Mouse (Mus musculus) heart, embryonic 14.5 days (tissue): ENCODE results near the gene Canx. TPM values are rescaled to one million over a fixed set of nuclear protein-coding genes. Genes with fewer than 3 reads are reported as not detected.
A peak's percentile ranks its signal among the peaks of the same experiment; 100 is the strongest.

ENCODE experiments used
- microRNA counts: library from miRNA; unstranded; fragments of <30 nt; microRNA quantifications from one replicate; lab custom pipeline; 2016
- microRNA-seq: library from miRNA; unstranded; fragments of <30 nt; microRNA quantifications from one replicate; pipeline ENCODE4, GENCODE M21; 2016
- polyA plus RNA-seq: library from polyadenylated mRNA; unstranded; fragments of >200 nt; fragmentation: Nextera tagmentation; extraction: Ambion mirVana; gene quantifications from 2 replicates; pipeline ENCODE4 v1.2.1, GENCODE M21; 2014

Canx gene
- polyA plus RNA-seq, 1 experiment from 2014 or later = 211 TPM

MicroRNAs within 50 kb of the gene (microRNA counts, 519-probe panel; counts per million panel counts)
- 3,825 counts per million, percentile 74 among the panel's probes with 10 or more counts for microRNA mmu-miR-804 (lab: Ali Mortazavi, UCI)

Small RNA genes within 50 kb of the gene (microRNA-seq; reads per million reads assigned to microRNA genes)
- gene Mir804 = not detected

Other genes with a start within 250 kb of the Canx start
- 27.4 and 28.7 TPM in 2 replicates for gene Tbc1d9b, start 194.3 kb downstream of the Canx start, polyA plus RNA-seq
- 10.9 and 13.1 TPM in 2 replicates for gene Mrnip, start 151.2 kb downstream of the Canx start, polyA plus RNA-seq
- gene Sqstm1, start 114.8 kb downstream of the Canx start, polyA plus RNA-seq = 216 and 226 TPM in 2 replicates
- gene Mgat4b, start 114.8 kb downstream of the Canx start, polyA plus RNA-seq = 32.9 and 37.6 TPM in 2 replicates
- gene Ltc4s, start 87.1 kb downstream of the Canx start, polyA plus RNA-seq = 1.8 and 1.9 TPM in 2 replicates
- gene Maml1, start 33.4 kb downstream of the Canx start, polyA plus RNA-seq = 5.2 and 5.6 TPM in 2 replicates
- 0.31 TPM in 1 of 2 replicates, not detected in the other for gene Cby3, start 28.8 kb upstream of the Canx start, polyA plus RNA-seq
- 226 and 241 TPM in 2 replicates for gene Hnrnph1, start 51.3 kb upstream of the Canx start, polyA plus RNA-seq
- 27.1 and 28.6 TPM in 2 replicates for gene Rufy1, start 105.5 kb upstream of the Canx start, polyA plus RNA-seq